Mouse (Mus musculus) MEL (cell line): ENCODE results near the gene Slc35e2. TPM values are rescaled to one million over a fixed set of nuclear protein-coding genes. Genes with fewer than 3 reads are reported as not detected.

ENCODE experiments used
- DNase-seq: peaks from one replicate; pipeline ENCODE4 v3.0.0; 2011; ENCODE audit warnings: low read depth, low spot score
- H3K27ac ChIP-seq: 2 replicates; pipeline ENCODE4 v1.5.1; 2012; ENCODE audit warnings: low read depth, mild to moderate bottlenecking, control low read depth, low read length, moderate library complexity; ENCODE audit not compliant: control insufficient read depth
- H3K27me3 ChIP-seq, 2 experiments: fragments of 150-350 bp in 1 of 2; sonication (generic) in 1 of 2; 2 replicates each; pipeline ENCODE4 v1.6.1; 2012; ENCODE audit warnings: low read length in 2 of 2, mild to moderate bottlenecking in 2 of 2, improper control_type of control experiment in 1 of 2, moderate library complexity in 1 of 2; ENCODE audit not compliant: insufficient read depth in 2 of 2, control insufficient read depth in 1 of 2
- H3K36me3 ChIP-seq, 2 experiments: 2 replicates each; pipeline ENCODE4 v1.6.1; 2012 to 2014; ENCODE audit warnings: low read length in 2 of 2, improper control_type of control experiment in 1 of 2, inconsistent platforms in 1 of 2, mild to moderate bottlenecking in 1 of 2; ENCODE audit not compliant: insufficient read depth in 2 of 2, control insufficient read depth in 1 of 2
- H3K4me1 ChIP-seq, 2 experiments: fragments of 150-350 bp in 1 of 2; sonication (generic) in 1 of 2; 2 replicates each; pipeline ENCODE4 v1.6.1; 2012; ENCODE audit warnings: low read length in 2 of 2, improper control_type of control experiment in 1 of 2, mild to moderate bottlenecking in 1 of 2; ENCODE audit not compliant: insufficient read depth in 2 of 2, control insufficient read depth in 1 of 2
- H3K4me3 ChIP-seq, 2 experiments: fragments of 150-350 bp in 1 of 2; sonication (generic) in 1 of 2; 2 replicates each; pipeline ENCODE4 v1.5.1; 2012; ENCODE audit warnings: low read depth in 2 of 2, low read length in 2 of 2, mild to moderate bottlenecking in 2 of 2, moderate library complexity in 2 of 2, control low read depth in 1 of 2, improper control_type of control experiment in 1 of 2; ENCODE audit not compliant: control insufficient read depth in 1 of 2, insufficient read depth in 1 of 2
- H3K79me2 ChIP-seq: 2 replicates; pipeline ENCODE4 v1.6.1; 2012; ENCODE audit warnings: mild to moderate bottlenecking, low read length, moderate library complexity; ENCODE audit not compliant: control insufficient read depth, poor library complexity, insufficient read depth
- H3K9ac ChIP-seq: 2 replicates; pipeline ENCODE4 v1.6.1; 2012; ENCODE audit warnings: low read depth, mild to moderate bottlenecking, control low read depth, low read length, moderate library complexity; ENCODE audit not compliant: control insufficient read depth, poor library complexity, severe bottlenecking
- H3K9me3 ChIP-seq: fragments of 150-350 bp; sonication (generic); replicated peaks from 2 replicates; pipeline ENCODE4 v1.6.1; 2012; ENCODE audit warnings: mild to moderate bottlenecking, low read length, improper control_type of control experiment, moderate library complexity; ENCODE audit not compliant: insufficient read depth
- BHLHE40 ChIP-seq: IDR thresholded peaks from 2 replicates; pipeline ENCODE4 v1.6.1; 2012; ENCODE audit warnings: low read depth, mild to moderate bottlenecking, inconsistent platforms, low read length, improper control_type of control experiment, borderline replicate concordance
- CTCF ChIP-seq, 3 experiments: IDR thresholded peaks in 2 of 3; conservative IDR thresholded peaks in 1 of 3; 2 replicates each; pipeline ENCODE4 v1.5.1; 2011 to 2012; ENCODE audit warnings: low read length in 3 of 3, low read depth in 2 of 3, mild to moderate bottlenecking in 2 of 3, improper control_type of control experiment in 1 of 3, inconsistent platforms in 1 of 3, mixed read lengths in 1 of 3, moderate library complexity in 1 of 3; ENCODE audit not compliant: control insufficient read depth in 1 of 3, insufficient read depth in 1 of 3, poor library complexity in 1 of 3, severe bottlenecking in 1 of 3
- E2F4 ChIP-seq: IDR thresholded peaks from 2 replicates; pipeline ENCODE4 v1.6.1; 2011; ENCODE audit warnings: low read depth, low read length, improper control_type of control experiment, borderline replicate concordance
- EP300 ChIP-seq, 2 experiments: IDR thresholded peaks; 2 replicates each; pipeline ENCODE4 v1.6.1; 2011; ENCODE audit warnings: improper control_type of control experiment in 2 of 2, low read length in 2 of 2, low read depth in 1 of 2, mild to moderate bottlenecking in 1 of 2
- GABPA ChIP-seq: IDR thresholded peaks from 2 replicates; pipeline ENCODE4 v1.6.1; 2012; ENCODE audit warnings: low read depth, mild to moderate bottlenecking, inconsistent platforms, low read length, improper control_type of control experiment, moderate library complexity
- GATA1 ChIP-seq: IDR thresholded peaks from 2 replicates; pipeline ENCODE4 v1.6.1; 2011; ENCODE audit warnings: low read depth, low read length, improper control_type of control experiment
- JUND ChIP-seq: IDR thresholded peaks from 2 replicates; pipeline ENCODE4 v1.6.1; 2011; ENCODE audit warnings: low read depth, mild to moderate bottlenecking, improper control_type of control experiment, low read length
- KAT2A ChIP-seq: conservative IDR thresholded peaks from 2 replicates; pipeline ENCODE4 v1.6.1; 2012; ENCODE audit warnings: low read depth, low read length, improper control_type of control experiment, inconsistent platforms
- MAZ ChIP-seq: IDR thresholded peaks from 2 replicates; pipeline ENCODE4 v1.6.1; 2012; ENCODE audit warnings: low read depth, mild to moderate bottlenecking, inconsistent platforms, low read length, improper control_type of control experiment
- MXI1 ChIP-seq: IDR thresholded peaks from 2 replicates; pipeline ENCODE4 v1.6.1; 2011; ENCODE audit warnings: mild to moderate bottlenecking, low read depth, low read length, improper control_type of control experiment
- MYC ChIP-seq: IDR thresholded peaks from 2 replicates; pipeline ENCODE4 v1.6.1; 2011; ENCODE audit warnings: low read depth, mild to moderate bottlenecking, low read length, improper control_type of control experiment, moderate library complexity
- POLR2A ChIP-seq, 2 experiments: IDR thresholded peaks; 2 replicates each; pipeline ENCODE4 v1.6.1; 2011 to 2012; ENCODE audit warnings: low read length in 2 of 2, mild to moderate bottlenecking in 2 of 2, control low read depth in 1 of 2, improper control_type of control experiment in 1 of 2, low read depth in 1 of 2, moderate library complexity in 1 of 2; ENCODE audit not compliant: control insufficient read depth in 1 of 2, insufficient read depth in 1 of 2, poor library complexity in 1 of 2
- POLR2AphosphoS5 ChIP-seq: IDR thresholded peaks from 2 replicates; pipeline ENCODE4 v1.6.1; 2012; ENCODE audit warnings: low read depth, borderline replicate concordance, mild to moderate bottlenecking, inconsistent platforms, low read length, moderate library complexity, mixed read lengths
- RAD21 ChIP-seq: IDR thresholded peaks from 2 replicates; pipeline ENCODE4 v1.6.1; 2011; ENCODE audit warnings: mild to moderate bottlenecking, low read depth, low read length, improper control_type of control experiment
- RCOR1 ChIP-seq: IDR thresholded peaks from 2 replicates; pipeline ENCODE4 v1.6.1; 2012; ENCODE audit warnings: low read depth, mild to moderate bottlenecking, inconsistent platforms, low read length, improper control_type of control experiment
- TAL1 ChIP-seq: IDR thresholded peaks from 2 replicates; pipeline ENCODE4 v1.6.1; 2012; ENCODE audit warnings: mild to moderate bottlenecking, inconsistent platforms, low read length, moderate library complexity, mixed read lengths
- TCF12 ChIP-seq: IDR thresholded peaks from 2 replicates; pipeline ENCODE4 v1.6.1; 2014; ENCODE audit warnings: low read depth, mild to moderate bottlenecking, inconsistent platforms, low read length, improper control_type of control experiment, moderate library complexity
- UBTF ChIP-seq: IDR thresholded peaks from 2 replicates; pipeline ENCODE4 v1.6.1; 2012; ENCODE audit warnings: low read depth, mild to moderate bottlenecking, inconsistent platforms, low read length, improper control_type of control experiment, moderate library complexity, borderline replicate concordance; ENCODE audit not compliant: insufficient read depth
- USF1 ChIP-seq: IDR thresholded peaks from 2 replicates; pipeline ENCODE4 v1.6.1; 2014; ENCODE audit warnings: low read depth, mild to moderate bottlenecking, inconsistent platforms, low read length, improper control_type of control experiment, moderate library complexity
- ZC3H11A ChIP-seq: IDR thresholded peaks from 2 replicates; pipeline ENCODE4 v1.6.1; 2012; ENCODE audit warnings: low read depth, mild to moderate bottlenecking, inconsistent platforms, low read length, improper control_type of control experiment
- ZNF384 ChIP-seq: IDR thresholded peaks from 2 replicates; pipeline ENCODE4 v1.6.1; 2012; ENCODE audit warnings: low read depth, mild to moderate bottlenecking, inconsistent platforms, low read length, improper control_type of control experiment
- polyA plus RNA-seq, 2 experiments: library from polyadenylated mRNA; stranded (reverse) in 1 of 2; unstranded in 1 of 2; fragments of >175 nt in 1 of 2; fragments of >200 nt in 1 of 2; gene quantifications; 2 replicates each; pipeline versions ENCODE4 v1.2.1 to v1.2.4; 2012; ENCODE audit warnings: low replicate concordance in 2 of 2, low read depth in 1 of 2; ENCODE audit not compliant: insufficient read length in 2 of 2, insufficient read depth in 1 of 2, missing spikeins in 1 of 2
- total RNA-seq: library from RNA; depleted of rRNA; stranded (reverse); fragments of 300-350 nt; gene quantifications from 2 replicates; pipeline ENCODE4 v1.2.3, GENCODE M21; 2012

Slc35e2 gene
- total and polyA plus RNA-seq, 3 experiments, result 6.4 to 9.9 TPM; not detected in 1

DNA sequence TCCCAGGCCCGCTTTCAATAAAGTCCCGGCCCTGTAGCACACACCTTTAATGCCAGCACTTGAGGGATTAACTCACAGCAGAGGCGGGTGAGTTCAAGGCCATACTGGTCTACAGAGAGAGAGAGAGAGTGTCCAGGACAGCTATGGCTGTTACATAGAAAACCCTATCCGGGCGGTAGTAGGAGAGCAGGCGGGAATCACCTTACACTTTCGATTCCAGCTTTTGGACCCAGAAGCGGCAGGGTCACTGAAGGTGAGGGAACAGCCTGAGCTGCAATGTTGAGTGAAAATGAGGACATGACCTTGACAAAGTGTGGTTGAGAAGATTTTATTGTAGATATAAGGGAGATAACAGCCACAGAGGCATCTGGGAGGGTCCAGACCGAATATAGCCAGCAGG, 27.3 kb upstream of the Slc35e2 start:
- no peak for DNase-seq
- no peaks in the 10 kb centered on the region for H3K27me3 ChIP-seq
- peaks cover 5 to 34% of the 10 kb centered on the region in 2 experiments for H3K4me1 ChIP-seq
- H3K9ac ChIP-seq, result no peak overlapping the region
- H3K4me3 ChIP-seq, result no peak overlapping the region
- H3K36me3 ChIP-seq, result peaks cover 0 to 28% of the 10 kb centered on the region in 2 experiments; a peak in 3 of 4 replicates
- H3K79me2 ChIP-seq, result peaks cover 49% of the 10 kb centered on the region
- no peaks in the 10 kb centered on the region for H3K9me3 ChIP-seq
- TF ChIP-seq POLR2AphosphoS5, result no peak
- no peak for TF ChIP-seq E2F4
- TF ChIP-seq TCF12, result no peak
- no peak for TF ChIP-seq MYC
- TF ChIP-seq USF1, result no peak
- no peak for TF ChIP-seq MAZ
- no peak for TF ChIP-seq KAT2A
- TF ChIP-seq ZC3H11A, result no peak
- no peak overlapping the region for H3K27ac ChIP-seq

DNA sequence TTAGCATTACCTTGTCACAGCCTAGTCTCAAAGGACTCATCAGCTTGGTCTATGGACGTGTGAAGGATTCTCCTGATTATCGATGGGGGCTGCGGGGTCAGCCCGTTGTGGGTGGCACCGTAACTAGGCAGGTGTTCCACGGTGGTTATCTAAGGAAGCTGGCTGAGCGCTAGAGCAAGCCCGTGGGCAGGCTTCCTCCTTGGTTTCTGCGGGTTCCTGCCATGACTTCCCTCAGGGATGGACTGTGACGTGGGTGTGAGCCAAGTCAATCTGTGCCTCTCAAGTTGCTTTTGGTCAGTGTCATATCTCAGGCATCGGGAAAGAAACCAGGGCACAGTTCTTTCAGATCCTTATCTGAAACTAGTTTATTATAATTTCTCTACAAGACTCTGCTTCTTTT, 26.3 kb upstream of the Slc35e2 start:
- Histone ChIP-seq H3K27me3 (no peaks in the 10 kb centered on the region), H3K4me1 (peaks cover 4 to 29% of the 10 kb centered on the region in 2 experiments)

More for the DNA sequence above, 26.3 kb upstream of the Slc35e2 start:
- H3K4me3 ChIP-seq, result no peak overlapping the region
- DNase-seq, result no peak
- H3K9ac ChIP-seq, result no peak overlapping the region
- peaks cover 6 to 28% of the 10 kb centered on the region in 2 experiments for H3K36me3 ChIP-seq
- no peak for TF ChIP-seq EP300 (IDR thresholded peaks at IDR 0.05; ENCODE audit: low read depth in 1 of 2, low read length in 2 of 2)
- TF ChIP-seq ZNF384, result no peak
- no peak for TF ChIP-seq MYC
- no peak for TF ChIP-seq BHLHE40
- TF ChIP-seq MXI1, result no peak
- no peak for TF ChIP-seq JUND
- TF ChIP-seq POLR2A (IDR thresholded peaks at IDR 0.05; ENCODE audit: control insufficient read depth in 1 of 2, insufficient read depth in 1 of 2, low read depth in 1 of 2, low read length in 2 of 2, poor library complexity in 1 of 2), result no peak
- no peak for TF ChIP-seq GATA1
- TF ChIP-seq POLR2AphosphoS5, result no peak
- no peak for TF ChIP-seq RCOR1
- TF ChIP-seq MAZ, result no peak
- no peak for TF ChIP-seq ZC3H11A
- no peak for TF ChIP-seq TAL1
- TF ChIP-seq UBTF, result no peak
- no peak for TF ChIP-seq GABPA
- no peak for TF ChIP-seq USF1
- no peak for TF ChIP-seq TCF12
- no peak for TF ChIP-seq RAD21
- no peak for TF ChIP-seq CTCF (IDR thresholded peaks at IDR 0.05 in 2 of 3, conservative IDR thresholded peaks at IDR 0.05 in 1 of 3; ENCODE audit: control insufficient read depth in 1 of 3, insufficient read depth in 1 of 3, low read depth in 2 of 3, low read length in 3 of 3, poor library complexity in 1 of 3, severe bottlenecking in 1 of 3)
- TF ChIP-seq E2F4, result no peak
- TF ChIP-seq, all 39 proteins: peak for 0
- Histone ChIP-seq H3K27ac (no peak overlapping the region), H3K9me3 (no peaks in the 10 kb centered on the region), H3K79me2 (peaks cover 40% of the 10 kb centered on the region)
